Mouse (Mus musculus): ENCODE measurements around the gene Lamp5.

DNA sequence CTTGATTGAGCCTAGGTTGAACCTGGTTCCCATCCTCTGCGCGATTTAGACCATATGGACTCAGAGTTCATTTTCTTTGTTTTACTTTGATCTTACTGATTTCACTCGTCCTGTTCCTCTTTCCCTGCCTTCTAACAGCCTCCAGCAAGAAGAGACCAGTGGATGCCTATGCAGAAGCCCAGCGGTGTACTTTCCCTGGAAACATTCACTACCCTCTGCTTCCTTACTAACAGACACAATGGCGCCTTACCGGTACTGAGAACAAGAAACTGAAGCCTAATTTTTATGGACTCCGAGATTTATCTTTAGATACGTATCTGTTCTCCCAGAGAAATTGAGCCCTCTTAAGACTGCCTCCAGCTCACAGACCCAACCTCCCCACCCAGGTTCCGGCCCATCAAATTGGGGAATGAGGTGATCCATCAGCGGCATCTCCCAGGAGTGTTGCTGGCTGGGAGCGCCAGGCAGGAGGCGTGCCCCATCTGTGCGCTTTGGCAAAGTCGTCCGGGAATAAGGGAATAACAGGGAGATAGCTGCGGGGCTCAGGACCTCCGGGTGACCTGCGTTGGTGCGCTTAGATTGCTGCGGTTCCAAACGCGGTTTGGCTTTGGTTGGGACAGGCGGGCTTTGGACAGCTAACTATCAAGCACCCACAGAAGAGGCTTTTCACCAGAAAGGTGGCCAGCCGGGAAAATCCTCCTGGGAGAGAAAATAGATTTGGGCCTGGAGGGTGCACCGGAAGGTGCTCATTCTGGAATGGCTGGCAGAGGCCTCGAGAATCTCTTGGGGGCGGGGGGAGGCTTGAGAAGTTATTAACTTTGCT lies 1.0 kb upstream of the Lamp5 start:
- no peak for TF ChIP-seq EP300 (IDR thresholded peaks at IDR 0.05; ENCODE audit: low read depth)
- no peak for TF ChIP-seq CTCF (IDR thresholded peaks at IDR 0.05; ENCODE audit: low read depth)

Data from heart, postnatal 0 days (tissue).